Mouse (Mus musculus) heart, embryonic 12.5 days (tissue): Measurements from ENCODE around the gene Mindy4. TPM values are rescaled to one million over a fixed set of nuclear protein-coding genes. Genes with fewer than 3 reads are reported as not detected.
A peak's percentile ranks its signal among the peaks of the same experiment; 100 is the strongest.
"Not testable (repeated sequence)": the region's sequence is repeated elsewhere in the genome, so short reads cannot be mapped to it uniquely, and the experiment has no call there.

Source experiments
- ATAC-seq: fragments of 200-750 bp; cut with Nextera tagmentation; 2 replicates; pipeline ENCODE4 v1.8.0; 2017; ENCODE audit warnings: moderate TSS enrichment, moderate library complexity; ENCODE audit not compliant: insufficient number of reproducible peaks, low FRiP score
- H3K27ac ChIP-seq: fragments of 300-500 bp; sonication (generic); 2 replicates; pipeline ENCODE4 v1.5.1; 2016; ENCODE audit warnings: mild to moderate bottlenecking, moderate library complexity; ENCODE audit not compliant: poor library complexity, severe bottlenecking
- H3K27me3 ChIP-seq: fragments of 300-500 bp; sonication (generic); replicated peaks from 2 replicates; pipeline ENCODE4 v1.6.1; 2016; ENCODE audit warnings: mild to moderate bottlenecking, moderate library complexity
- H3K36me3 ChIP-seq: fragments of 300-500 bp; sonication (generic); 2 replicates; pipeline ENCODE4 v1.6.1; 2016; ENCODE audit warnings: mild to moderate bottlenecking, moderate library complexity
- H3K4me1 ChIP-seq: fragments of 300-500 bp; sonication (generic); replicated peaks from 2 replicates; pipeline ENCODE4 v1.6.1; 2016; ENCODE audit warnings: mild to moderate bottlenecking
- H3K4me2 ChIP-seq: fragments of 300-500 bp; sonication (generic); 2 replicates; pipeline ENCODE4 v1.6.1; 2016; ENCODE audit warnings: mild to moderate bottlenecking, moderate library complexity
- H3K4me3 ChIP-seq: fragments of 300-500 bp; sonication (generic); 2 replicates; pipeline ENCODE4 v1.5.1; 2016; ENCODE audit warnings: mild to moderate bottlenecking
- H3K9ac ChIP-seq: fragments of 300-500 bp; sonication (generic); 2 replicates; pipeline ENCODE4 v1.6.1; 2016; ENCODE audit warnings: mild to moderate bottlenecking, moderate library complexity
- H3K9me3 ChIP-seq: fragments of 300-500 bp; sonication (generic); replicated peaks from 2 replicates; pipeline ENCODE4 v1.6.1; 2016; ENCODE audit warnings: mild to moderate bottlenecking, moderate library complexity
- WGBS: fragments of 180-500 bp; shearing (Covaris S2); methylation state at CpG from one replicate; pipeline ENCODE4 v1.1.7; 2016; 5-methylcytosine and 5-hydroxymethylcytosine counted together
- polyA plus RNA-seq: library from polyadenylated mRNA; unstranded; fragments of >200 nt; fragmentation: Nextera tagmentation; extraction: Ambion mirVana; gene quantifications from 2 replicates; pipeline ENCODE4 v1.2.1, GENCODE M21; 2016

The Mindy4 gene
- polyA plus RNA-seq, 1 experiment from 2014 or later = 7.8 TPM

GRCm38 (mm10) chr6:55175456-55175855, 27.7 kb upstream of the Mindy4 start:
- Histone ChIP-seq H3K27ac (no peak overlapping the region), H3K4me3 (no peak overlapping the region), H3K9ac (no peak overlapping the region), H3K27me3 (no peaks in the 10 kb centered on the region), H3K4me2 (no peak overlapping the region), H3K4me1 (0 out of 2 replicates have a peak, but pooled peaks cover 5% of the 10 kb centered on the region), H3K9me3 (no peaks in the 10 kb centered on the region), H3K36me3 (no peaks in the 10 kb centered on the region)
- ATAC-seq = no peak
- WGBS = 25% methylated on average over 2 of the region's 2 CpGs

GRCm38 (mm10) chr6:55175892-55176291, 27.3 kb upstream of the Mindy4 start:
- no peak overlapping the region for H3K9ac ChIP-seq
- no peaks in the 10 kb centered on the region for H3K9me3 ChIP-seq
- no peaks in the 10 kb centered on the region for H3K36me3 ChIP-seq
- no peak overlapping the region for H3K4me2 ChIP-seq
- no peak for ATAC-seq
- no peak overlapping the region for H3K4me3 ChIP-seq
- 0 out of 2 replicates have a peak, but pooled peaks cover 5% of the 10 kb centered on the region for H3K4me1 ChIP-seq
- no peak overlapping the region for H3K27ac ChIP-seq
- WGBS = 57% methylated on average over 5 of the region's 5 CpGs
- no peaks in the 10 kb centered on the region for H3K27me3 ChIP-seq

GRCm38 (mm10) chr6:55177060-55177732, 26.0 kb upstream of the Mindy4 start:
- H3K9ac ChIP-seq = no peak overlapping the region
- no peak overlapping the region for H3K4me3 ChIP-seq
- H3K27me3 ChIP-seq = no peaks in the 10 kb centered on the region
- 0 out of 2 replicates have a peak, but pooled peaks cover 5% of the 10 kb centered on the region for H3K4me1 ChIP-seq
- WGBS = 40% methylated on average over 12 of the region's 12 CpGs
- H3K27ac ChIP-seq = no peak overlapping the region
- ATAC-seq = no peak
- H3K36me3 ChIP-seq = no peaks in the 10 kb centered on the region
- no peaks in the 10 kb centered on the region for H3K9me3 ChIP-seq
- no peak overlapping the region for H3K4me2 ChIP-seq

- WGBS = 81% methylated on average over 7 of the region's 7 CpGs
- H3K36me3 ChIP-seq = no peaks in the 10 kb centered on the region
- no peak overlapping the region for H3K4me2 ChIP-seq
- no peak overlapping the region for H3K27ac ChIP-seq
- no peak overlapping the region for H3K4me3 ChIP-seq
- no peaks in the 10 kb centered on the region for H3K27me3 ChIP-seq
- H3K4me1 ChIP-seq = 0 out of 2 replicates have a peak, but pooled peaks cover 5% of the 10 kb centered on the region
- H3K9ac ChIP-seq = no peak overlapping the region
- ATAC-seq = no peak
- H3K9me3 ChIP-seq = peaks cover 6% of the 10 kb centered on the region; the same call in 1 of the 2 replicates
These were observed 23.6 kb upstream of the Mindy4 start for GRCm38 (mm10) chr6:55179560-55179959.

GRCm38 (mm10) chr6:55182655-55183430, 20.3 kb upstream of the Mindy4 start:
- H3K36me3 ChIP-seq = no peaks in the 10 kb centered on the region
- H3K4me3 ChIP-seq = no peak overlapping the region
- no peak overlapping the region for H3K9ac ChIP-seq
- no peak overlapping the region for H3K4me2 ChIP-seq
- peaks cover 6% of the 10 kb centered on the region; the same call in 1 of the 2 replicates for H3K9me3 ChIP-seq
- 84% methylated on average over 1 of the region's 1 CpGs for WGBS
- no peak overlapping the region for H3K27ac ChIP-seq
- ATAC-seq = no peak
- H3K27me3 ChIP-seq = no peaks in the 10 kb centered on the region
- no peaks in the 10 kb centered on the region for H3K4me1 ChIP-seq

GRCm38 (mm10) chr6:55187827-55188226, 15.4 kb upstream of the Mindy4 start:
- H3K27ac ChIP-seq, H3K4me2 ChIP-seq, H3K4me1 ChIP-seq, H3K9ac ChIP-seq, ATAC-seq, H3K4me3 ChIP-seq, H3K9me3 ChIP-seq, H3K27me3 ChIP-seq, H3K36me3 ChIP-seq: not testable (repeated sequence)
- 91% methylated on average over 17 of the region's 17 CpGs for WGBS

- no peaks in the 10 kb centered on the region for H3K9me3 ChIP-seq
- H3K4me2 ChIP-seq = no peak overlapping the region
These were observed 13.8 kb upstream of the Mindy4 start for GRCm38 (mm10) chr6:55189406-55189805.

GRCm38 (mm10) chr6:55191537-55191936, 11.6 kb upstream of the Mindy4 start:
- no peak overlapping the region for H3K4me3 ChIP-seq
- H3K9me3 ChIP-seq = no peaks in the 10 kb centered on the region; the same call in 1 of the 2 replicates
- no peak for ATAC-seq
- no peak overlapping the region for H3K27ac ChIP-seq
- WGBS = 52% methylated on average over 4 of the region's 4 CpGs
- no peaks in the 10 kb centered on the region for H3K36me3 ChIP-seq
- H3K4me1 ChIP-seq = no peaks in the 10 kb centered on the region
- no peak overlapping the region for H3K9ac ChIP-seq
- no peaks in the 10 kb centered on the region for H3K27me3 ChIP-seq
- no peak overlapping the region for H3K4me2 ChIP-seq

More at GRCm38 (mm10) chr6:55189406-55189805, 13.8 kb upstream of the Mindy4 start:
- H3K27ac ChIP-seq = no peak overlapping the region
- H3K9ac ChIP-seq = no peak overlapping the region
- H3K36me3 ChIP-seq = no peaks in the 10 kb centered on the region
- no peaks in the 10 kb centered on the region for H3K4me1 ChIP-seq
- no peak for ATAC-seq
- no peaks in the 10 kb centered on the region for H3K27me3 ChIP-seq
- no peak overlapping the region for H3K4me3 ChIP-seq

GRCm38 (mm10) chr6:55193171-55193570, 10.0 kb upstream of the Mindy4 start:
- no peak overlapping the region for H3K27ac ChIP-seq
- 80% methylated on average over 3 of the region's 3 CpGs for WGBS
- no peaks in the 10 kb centered on the region for H3K4me1 ChIP-seq
- H3K9ac ChIP-seq = no peak overlapping the region
- no peaks in the 10 kb centered on the region for H3K36me3 ChIP-seq
- no peak overlapping the region for H3K4me3 ChIP-seq
- no peaks in the 10 kb centered on the region for H3K27me3 ChIP-seq
- H3K9me3 ChIP-seq = no peaks in the 10 kb centered on the region; the same call in 1 of the 2 replicates
- ATAC-seq = no peak
- no peak overlapping the region for H3K4me2 ChIP-seq

- Histone ChIP-seq H3K27ac (no peak overlapping the region), H3K36me3 (no peaks in the 10 kb centered on the region), H3K4me2 (no peak overlapping the region), H3K4me1 (peaks cover 3% of the 10 kb centered on the region), H3K4me3 (no peak overlapping the region), H3K27me3 (no peaks in the 10 kb centered on the region), H3K9me3 (no peaks in the 10 kb centered on the region; the same call in 1 of the 2 replicates), H3K9ac (no peak overlapping the region)
- 86% methylated on average over 3 of the region's 3 CpGs for WGBS
- no peak for ATAC-seq
These were observed 4.1 kb upstream of the Mindy4 start for GRCm38 (mm10) chr6:55199047-55199446.

GRCm38 (mm10) chr6:55203931-55204330, 748 bp downstream of the Mindy4 start:
- peak overlapping the region; percentile 74 for H3K27ac ChIP-seq
- WGBS = 86% methylated on average over 3 of the region's 3 CpGs
- peaks cover 12% of the 10 kb centered on the region for H3K4me1 ChIP-seq
- peak overlapping the region; percentile 59 for H3K9ac ChIP-seq
- H3K9me3 ChIP-seq = no peaks in the 10 kb centered on the region
- no peaks in the 10 kb centered on the region for H3K27me3 ChIP-seq
- peak overlapping the region; percentile 71 for H3K4me2 ChIP-seq
- ATAC-seq = no peak
- H3K36me3 ChIP-seq = no peaks in the 10 kb centered on the region
- peak overlapping the region; percentile 60 for H3K4me3 ChIP-seq
